Mouse (Mus musculus) urinary bladder, postnatal 14 days (tissue): ENCODE measurements around the gene Unc13a.
"Not testable (repeated sequence)": the region's sequence is repeated elsewhere in the genome, so short reads cannot be mapped to it uniquely, and the experiment has no call there.

ENCODE experiments used
- DNase-seq: peaks from one replicate; pipeline ENCODE4 v3.0.0; 2021; ENCODE audit warnings: low spot score

Gene Unc13a

DNA sequence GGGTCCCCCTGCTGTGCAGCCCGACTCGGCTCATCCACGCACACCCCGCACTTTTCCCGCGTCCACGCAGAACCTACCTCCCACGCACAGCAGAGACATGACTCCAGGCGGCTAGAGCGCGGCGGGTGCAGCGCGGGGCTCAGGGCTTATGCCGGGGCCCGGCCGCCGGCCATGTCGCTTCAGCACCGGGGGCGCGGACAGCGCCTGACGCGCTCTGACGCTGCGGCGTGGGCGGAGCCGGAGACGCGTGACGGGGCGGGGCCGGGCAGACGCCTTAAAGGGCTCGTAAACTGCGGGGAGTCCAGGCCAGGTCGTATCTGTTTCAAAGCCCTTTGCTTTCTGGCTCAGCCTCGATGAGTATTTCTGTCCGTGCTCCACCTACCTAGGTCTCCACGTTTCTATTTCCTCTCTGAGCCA lies at the start of gene Unc13a:
TSS of gene Unc13a (minus strand) at position 209 of the 417 bp plus-strand sequence.
- peak; percentile 90 for DNase-seq

DNA sequence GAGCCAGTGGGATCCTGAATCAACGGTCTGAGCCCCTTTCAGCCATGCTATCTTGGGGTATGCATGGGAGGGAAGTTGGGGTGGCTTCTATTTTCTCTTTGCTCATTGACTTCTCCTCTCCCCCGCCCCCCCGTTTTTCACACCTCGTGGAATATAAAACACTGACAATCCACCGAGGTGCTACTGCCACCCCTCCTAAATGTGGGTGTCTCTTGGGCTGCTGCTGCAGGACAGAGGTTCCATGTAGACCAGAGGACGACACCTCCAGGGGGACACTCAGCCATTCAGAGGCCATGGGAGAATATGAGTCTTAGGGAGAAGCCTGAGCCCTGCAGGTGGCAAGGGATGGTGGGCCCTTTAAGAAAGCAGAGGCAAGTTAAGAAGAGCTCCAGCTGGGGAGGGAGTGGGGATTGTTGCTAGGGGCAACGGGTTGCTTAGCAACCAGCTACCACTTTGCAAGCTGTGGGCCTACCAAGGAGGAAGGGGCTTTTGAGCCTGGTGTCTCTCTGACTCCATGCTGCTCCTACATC lies 48.4 kb upstream of the Unc13a start:
- no peak for DNase-seq

DNA sequence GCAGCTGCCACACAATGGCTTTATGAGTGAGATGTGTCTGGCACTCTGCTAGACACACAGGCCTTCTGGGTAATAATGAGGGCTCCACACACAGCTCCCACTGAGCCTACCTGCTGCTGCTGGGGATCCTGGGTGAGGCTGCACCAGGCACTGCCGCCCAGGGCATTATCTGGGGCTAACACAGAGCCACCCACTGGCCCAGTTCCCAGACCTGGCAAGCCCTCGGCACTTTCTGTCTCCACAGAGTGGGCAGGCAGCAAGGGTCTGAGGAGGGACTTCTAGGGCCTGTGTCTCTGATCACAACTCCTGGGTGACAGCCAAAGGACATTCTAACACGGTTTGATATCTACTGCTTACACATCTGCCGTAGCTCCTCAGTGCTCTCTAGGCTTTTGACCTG lies 47.7 kb upstream of the Unc13a start:
- no peak for DNase-seq

DNA sequence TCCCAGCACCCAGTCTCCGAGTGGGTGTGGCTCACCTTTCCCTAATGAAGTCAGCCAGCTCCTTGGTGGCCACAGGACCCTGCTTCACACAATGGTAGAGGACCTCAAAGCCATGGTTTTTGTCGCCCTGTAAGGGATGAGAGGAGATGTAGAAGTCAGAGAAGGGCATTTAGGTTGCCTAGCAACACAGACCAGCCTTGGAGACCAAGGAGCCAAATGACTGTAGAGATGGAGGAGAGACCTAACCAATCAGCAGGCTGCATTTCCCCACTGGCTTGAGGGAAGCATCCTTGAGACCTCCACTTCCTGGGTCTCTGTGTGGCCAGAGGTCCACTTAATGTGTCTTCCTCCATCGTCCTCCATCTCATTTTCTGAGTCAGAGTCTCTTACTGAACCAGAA lies 46.7 kb upstream of the Unc13a start:
- DNase-seq, result no peak

DNA sequence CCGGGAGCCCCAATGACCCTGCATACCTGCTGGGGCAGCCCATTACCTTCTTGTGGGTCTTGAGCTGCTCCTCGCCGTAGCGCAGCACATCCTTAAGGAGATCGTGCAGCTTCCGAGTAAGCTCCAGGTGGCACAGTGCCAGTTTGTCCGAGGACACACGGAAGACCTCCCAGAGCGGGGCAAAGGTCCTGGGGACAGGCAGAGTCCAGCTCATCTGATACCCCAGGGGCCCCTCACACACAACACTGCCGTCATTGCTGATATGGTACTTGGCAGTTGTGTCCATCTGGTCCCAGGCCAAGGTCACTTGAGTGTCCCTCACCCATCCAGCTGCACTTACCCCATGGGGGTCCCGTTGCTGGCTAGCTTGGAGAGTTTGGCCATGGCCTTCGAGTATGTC lies 45.5 kb upstream of the Unc13a start:
- DNase-seq, result no peak

DNA sequence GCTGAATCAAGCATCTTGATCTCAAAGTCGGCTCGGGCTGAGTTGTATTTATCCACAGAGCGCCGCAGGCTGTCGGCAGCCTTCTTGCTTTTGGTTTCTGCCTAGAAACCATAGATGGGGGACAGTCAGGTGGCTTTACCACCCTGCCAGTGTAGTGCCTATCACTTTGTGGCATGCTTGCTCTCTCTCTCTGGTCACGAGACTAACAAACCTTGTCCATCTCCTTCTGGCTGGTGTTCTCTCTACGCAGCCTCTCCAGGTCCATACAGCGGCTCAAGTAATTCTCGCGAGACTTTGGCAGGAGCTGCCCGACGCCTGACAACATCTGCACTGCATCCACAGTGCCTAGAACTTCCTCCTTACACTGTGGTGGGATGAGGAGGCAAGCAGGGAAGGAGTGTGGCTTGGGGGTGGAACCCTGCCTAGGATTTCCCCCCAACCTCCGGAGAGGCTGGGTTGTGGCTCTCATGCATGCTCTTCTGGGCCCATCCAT lies 45.0 kb upstream of the Unc13a start:
- no peak for DNase-seq

DNA sequence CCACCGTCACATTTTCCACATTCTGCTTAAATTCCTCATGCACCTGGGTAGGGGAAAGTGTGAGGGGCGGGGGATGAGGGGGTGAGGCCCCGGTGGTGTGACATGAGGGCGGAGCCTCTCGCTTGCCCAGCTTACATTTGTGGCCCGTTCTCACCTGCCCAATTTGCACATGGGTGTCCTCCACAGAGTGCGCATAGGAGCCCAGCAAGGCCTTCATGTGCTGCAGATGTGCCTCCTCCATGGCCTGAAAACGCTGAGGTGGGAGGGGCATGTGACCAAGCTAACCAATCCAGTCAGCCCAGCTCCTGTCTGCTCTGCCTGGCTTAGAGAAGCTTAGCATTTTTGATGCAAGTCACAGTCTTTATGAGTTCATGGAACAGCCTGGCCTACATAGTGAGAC lies 44.0 kb upstream of the Unc13a start:
- no peak for DNase-seq

DNA sequence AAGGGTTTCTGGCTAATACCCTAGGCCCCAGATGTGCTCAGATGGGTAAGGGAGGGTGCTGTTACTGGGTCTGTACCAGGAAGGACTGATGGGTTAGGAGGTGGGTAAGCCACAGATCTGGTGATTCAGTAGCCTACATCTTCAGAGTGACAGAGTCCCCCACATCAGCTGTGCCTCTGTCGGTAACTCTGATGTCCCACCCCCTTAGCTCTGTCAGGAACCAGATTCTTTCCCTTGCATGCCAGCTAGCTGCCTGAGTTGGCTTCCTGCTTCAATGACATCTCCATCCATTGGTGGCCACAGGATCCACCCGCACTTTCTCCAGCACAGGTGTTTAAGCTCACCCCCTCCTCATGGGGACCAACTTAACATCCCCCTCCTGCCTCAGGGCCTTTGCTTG lies 40.0 kb upstream of the Unc13a start:
- no peak for DNase-seq

DNA sequence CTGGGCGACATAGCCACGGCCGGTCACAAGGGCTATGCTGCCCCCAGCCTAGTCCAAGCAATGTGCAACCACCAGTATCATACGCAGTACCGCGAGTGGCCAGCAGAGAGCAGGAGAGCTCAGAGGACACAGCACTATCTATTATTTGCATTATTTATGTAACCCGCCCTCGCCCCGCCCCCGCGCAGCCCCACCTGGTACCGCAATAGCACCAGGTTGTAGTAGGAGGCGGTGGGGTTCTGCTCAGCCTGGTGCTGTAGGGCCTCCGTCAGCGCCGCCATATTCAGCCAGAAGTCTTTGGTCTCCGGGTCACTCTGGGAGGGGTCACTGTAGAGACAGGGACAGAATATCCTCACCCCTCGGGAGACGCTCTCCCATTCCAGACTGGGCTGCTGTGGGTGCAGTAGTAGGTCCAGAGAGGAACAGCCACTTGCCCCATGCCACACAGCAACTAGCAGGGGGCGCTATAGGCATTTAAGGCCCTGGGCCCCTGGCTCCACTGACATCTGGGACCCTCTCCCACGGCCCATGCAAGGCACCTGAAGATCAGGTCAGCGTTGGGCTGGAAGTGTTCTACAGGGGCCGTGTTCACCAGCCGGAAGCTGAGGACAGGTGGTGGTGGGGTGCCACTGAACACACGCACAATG lies 38.4 kb upstream of the Unc13a start:
- peak; percentile 83 for DNase-seq

DNA sequence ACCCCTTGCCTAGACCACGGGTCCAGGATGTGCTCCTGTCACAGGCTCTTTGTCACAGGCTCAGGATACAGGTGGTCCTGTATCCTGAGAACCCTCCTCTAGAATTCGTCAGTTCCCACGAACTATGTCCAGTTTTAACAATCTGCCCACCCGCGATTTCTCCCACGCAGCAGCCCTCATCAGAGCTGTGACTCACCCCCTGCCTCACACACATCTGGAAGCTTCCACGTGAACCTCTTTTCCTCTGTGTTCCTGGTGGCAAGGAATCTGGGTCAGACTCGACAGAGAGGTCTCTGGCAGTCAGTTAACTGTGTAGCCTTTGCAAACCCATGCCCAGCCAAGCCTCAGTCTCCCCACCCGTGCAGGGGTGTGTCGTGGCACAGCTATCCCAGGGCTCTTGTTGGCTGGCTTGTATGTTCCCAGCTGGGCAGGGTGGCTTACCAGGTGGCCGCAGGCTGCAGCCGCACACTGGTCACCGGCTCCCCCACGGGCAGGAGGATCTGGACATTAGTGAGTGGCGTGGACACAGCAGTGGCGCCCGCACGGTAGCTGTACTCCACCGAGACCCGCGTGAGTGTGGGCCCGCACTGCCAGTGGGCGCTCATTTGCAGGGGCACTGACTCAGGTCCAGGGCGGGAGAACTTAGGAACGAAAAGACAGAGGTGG lies 37.7 kb upstream of the Unc13a start:
- no peak for DNase-seq

DNA sequence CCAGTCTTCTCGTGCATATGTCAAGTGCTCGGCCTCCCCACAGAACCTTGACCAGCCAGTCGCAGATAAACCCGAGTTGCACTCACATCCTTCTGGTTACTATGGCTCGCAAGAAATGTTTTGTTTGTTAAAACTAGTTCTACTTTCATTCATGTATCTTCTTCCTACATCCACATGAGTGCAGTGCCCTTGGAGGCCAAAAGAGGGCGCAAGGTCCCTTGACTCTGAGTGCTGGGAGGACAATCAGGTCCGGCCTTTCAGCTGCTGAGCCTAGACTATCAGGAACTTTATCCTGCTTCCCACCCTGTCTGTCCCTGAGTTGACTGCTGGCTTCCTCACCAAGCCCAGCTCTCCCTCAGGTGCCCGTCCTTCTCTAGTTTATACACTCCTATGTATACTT lies 36.3 kb upstream of the Unc13a start:
- DNase-seq, result peak; percentile 48

DNA sequence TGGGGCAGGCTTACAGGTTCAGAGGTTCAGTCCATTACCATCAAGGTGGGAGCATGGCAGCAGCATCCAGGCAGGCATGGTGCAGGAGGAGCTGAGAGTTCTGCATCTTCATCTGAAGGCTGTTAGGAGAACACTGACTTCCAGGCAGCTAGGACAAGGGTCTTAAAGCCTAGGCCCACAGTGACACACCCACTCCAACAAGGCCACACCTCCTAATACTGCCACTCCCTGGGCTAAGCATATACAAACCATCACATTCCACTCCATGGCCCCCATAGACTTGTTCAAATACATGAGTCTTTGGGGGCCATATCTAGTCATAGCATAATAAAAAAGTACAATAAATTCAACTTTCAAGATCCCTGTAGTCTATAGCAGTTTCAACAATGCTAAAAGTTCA lies 31.8 kb upstream of the Unc13a start:
- DNase-seq, result not testable (repeated sequence)

DNA sequence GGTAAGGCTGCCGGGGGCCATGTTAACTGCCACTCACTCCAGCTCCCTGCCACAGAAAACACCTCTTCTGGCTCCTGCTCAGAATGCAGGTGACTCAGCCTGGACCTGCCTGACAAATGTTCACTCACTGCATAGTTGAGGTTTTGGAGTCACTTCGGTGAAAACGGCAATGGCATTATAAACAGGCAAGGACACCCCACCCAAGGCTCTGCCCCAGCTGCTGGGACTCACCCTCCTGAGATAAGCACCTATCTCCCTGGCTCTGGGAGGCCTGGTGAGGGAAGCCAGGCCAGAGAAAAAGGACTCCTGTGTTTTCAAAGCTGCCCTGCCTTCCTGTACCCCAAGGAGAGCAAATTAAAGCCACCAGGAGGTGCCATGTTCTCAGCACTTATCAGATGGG lies 31.4 kb upstream of the Unc13a start:
- DNase-seq, result peak; percentile 53

DNA sequence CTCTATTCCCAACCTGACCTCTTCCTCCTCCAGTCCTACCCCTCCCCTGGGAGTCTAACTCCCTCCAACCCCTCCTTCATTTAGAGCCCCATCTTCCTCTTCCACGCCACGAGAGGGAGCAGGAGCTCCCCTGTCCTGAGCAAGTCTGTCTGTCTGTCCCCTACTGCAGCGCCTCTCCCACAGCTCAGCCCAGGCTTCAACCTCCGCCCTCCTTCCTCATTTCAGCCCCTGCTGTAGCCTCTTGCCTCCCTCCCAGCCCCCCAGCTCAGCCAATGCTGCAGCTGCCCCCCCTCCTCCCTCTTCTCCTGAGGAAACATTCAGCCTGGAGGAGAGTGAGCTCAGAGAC lies 30.5 kb upstream of the Unc13a start:
- DNase-seq, result no peak

DNA sequence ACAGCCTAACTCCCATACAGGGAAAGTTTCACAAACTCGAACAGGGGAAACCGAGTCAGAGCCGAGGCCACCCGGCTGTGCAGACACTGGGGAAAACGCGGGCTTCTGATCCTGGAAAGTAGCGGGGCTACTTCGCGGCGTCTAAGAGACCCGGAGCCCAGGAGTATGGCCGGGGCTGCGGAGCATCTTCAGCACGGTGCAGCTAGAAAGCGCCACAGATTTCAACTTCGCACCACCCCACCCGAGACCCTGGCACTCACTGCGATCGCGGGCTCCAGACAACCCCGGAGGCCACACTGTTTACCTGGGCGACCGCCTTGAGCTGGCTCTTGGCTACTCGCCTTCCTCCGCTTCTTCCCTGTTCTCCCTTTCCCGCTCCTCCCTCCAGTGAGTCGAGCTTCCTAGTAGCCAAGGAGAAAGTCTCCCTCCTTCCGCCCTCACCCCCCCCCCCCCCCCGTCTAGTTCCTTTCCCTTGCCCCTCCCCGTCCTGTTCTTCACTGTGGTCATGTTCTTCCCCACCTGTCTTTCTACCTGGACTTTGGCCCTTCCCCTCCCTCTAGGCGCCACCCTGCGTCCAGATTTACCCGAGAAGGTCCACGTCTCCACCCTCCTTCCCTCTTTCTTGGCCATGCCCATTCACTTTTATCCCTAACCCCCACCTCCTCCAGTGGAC lies 30.0 kb upstream of the Unc13a start, which contains the start of gene B3gnt3:
TSS of gene B3gnt3 (minus strand) at position 376 of the 673 bp plus-strand sequence.
- no peak for DNase-seq

DNA sequence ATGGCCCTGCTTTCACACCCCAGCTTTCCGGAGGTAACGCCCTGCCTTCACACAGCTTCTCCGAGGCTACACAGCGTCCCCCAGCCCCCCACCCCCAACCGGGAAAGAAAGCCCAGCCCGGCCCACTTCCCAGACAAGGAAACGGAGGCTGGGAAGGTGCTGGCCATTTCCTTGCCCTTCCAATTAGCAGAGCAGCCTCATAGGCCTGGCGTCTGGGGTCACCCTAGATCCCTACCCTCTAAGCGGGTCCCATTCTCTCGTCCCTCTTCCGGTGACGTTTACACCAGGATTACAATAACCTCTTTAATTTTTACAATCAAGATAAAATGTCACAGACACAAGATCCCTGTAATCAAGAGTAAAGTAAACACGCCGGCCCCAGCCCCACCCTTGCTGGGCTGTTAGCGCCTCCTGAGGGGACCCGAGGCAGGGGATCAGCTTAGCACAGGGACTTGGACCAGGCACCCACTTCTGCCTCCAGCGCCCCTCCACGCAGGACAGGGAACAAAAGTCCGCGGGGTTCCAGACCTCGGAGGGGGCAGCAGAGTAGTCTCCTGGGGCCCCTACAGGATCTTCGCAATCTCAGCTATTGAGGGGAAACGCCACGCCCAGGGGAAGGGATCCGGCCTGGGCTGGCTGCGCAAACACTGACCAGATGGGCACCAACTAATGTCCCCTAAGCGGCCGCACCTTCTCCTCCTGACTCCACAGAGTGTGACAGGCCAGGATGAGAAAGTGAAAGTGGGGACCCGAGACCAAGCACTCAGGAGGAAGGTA lies 29.1 kb upstream of the Unc13a start:
- peak; percentile 24 for DNase-seq

DNA sequence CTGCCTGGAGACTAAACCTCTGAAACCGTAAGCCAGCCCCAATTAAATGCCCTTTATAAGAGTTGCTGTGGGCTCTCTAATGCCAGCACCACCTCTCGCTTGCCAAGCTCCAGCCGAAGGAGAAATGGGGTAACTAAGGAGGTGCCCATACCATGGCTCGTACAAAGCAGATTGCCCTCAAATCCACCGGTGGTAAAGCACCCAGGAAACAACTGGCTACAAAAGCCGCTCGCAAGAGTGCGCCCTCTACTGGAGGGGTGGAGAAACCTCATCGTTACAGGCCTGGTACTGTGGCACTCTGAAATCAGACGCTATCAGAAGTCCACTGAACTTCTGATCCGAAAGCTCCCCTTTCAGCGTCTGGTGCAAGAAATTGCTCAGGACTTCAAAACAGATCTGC lies 23.9 kb upstream of the Unc13a start:
- DNase-seq, result not testable (repeated sequence)

DNA sequence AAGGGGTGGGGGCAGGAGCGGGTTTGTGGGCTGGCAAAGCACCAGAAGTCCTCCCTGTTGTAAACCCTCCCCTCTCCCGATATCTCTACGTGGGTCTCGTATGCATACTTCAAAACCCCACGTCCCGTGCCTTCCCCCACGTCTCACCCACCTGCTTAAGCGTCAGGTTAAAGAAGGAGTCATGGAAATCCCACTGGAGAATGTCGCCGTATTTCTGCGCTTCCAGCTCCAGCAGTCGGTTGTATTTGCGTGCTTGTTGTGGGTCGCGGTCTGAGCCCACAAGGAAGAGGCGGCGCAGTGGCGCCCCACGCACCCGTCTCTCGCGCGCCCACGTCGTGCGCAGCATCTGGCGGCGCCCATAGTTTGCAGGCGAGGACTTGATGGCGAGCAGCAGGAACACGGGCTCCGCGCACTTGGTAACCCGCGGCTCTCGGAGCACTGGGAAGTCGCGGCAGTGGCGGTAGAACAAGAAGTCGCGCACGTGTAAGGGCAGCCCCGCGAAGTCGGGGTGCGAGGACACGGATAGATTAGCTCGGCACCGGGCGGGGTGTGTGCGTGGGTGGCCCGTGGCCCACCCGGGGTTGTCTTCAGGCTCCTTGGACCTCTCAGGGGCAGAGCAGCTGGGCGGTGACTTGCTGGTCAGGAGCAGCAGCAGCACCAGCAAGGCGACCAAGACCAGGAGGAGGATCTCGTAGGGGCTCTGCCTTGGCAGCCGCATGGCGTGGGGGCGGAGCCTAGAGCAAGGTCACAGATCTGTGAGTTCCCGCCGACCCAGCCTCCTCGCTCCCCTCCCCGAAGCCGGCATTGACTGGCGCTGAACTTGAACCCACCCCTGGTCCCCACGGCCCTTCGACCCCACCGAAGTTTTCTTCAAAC lies 21.8 kb upstream of the Unc13a start:
- no peak for DNase-seq

DNA sequence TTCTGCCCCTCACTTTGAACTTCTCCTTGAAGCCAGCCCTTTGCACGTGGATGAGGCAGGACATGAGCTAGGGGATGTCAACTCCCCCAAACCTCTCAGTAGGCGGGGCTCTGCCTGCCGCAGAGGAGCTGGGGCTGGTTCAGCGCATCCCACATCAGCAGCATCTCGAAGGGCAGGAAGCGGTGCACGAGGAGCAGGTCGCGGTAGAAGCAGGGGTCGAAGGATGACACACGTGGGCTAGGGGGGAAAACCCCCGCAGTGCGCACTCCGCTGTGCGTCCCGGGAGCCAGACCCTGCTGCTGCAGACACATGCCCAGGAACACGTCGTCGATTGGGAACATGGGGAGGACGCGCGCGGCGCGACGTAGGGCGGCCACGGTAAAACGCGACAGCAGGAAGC lies 21.0 kb upstream of the Unc13a start:
- no peak for DNase-seq

DNA sequence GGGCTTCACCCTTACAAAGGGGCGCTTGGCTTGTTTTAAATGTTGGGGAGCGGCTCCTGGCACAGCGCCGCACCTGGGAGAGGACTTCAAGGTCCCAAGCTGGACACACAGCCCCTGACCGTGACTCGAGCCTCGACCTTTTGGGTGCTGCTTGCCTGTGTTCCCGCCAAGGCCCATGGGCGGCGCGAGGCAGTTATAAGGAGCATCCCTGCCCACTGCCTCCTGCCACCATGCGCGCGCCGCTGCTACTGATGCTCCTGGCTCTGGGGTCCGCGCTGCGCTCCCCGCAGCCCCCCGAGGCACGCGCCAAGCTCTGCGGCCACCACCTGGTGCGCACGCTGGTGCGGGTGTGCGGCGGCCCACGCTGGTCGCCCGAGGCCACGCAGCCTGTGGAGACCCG lies 17.5 kb upstream of the Unc13a start, which contains the start of gene Insl3:
TSS of gene Insl3 (plus strand) at position 187 of the 400 bp plus-strand sequence.
- DNase-seq, result no peak

DNA sequence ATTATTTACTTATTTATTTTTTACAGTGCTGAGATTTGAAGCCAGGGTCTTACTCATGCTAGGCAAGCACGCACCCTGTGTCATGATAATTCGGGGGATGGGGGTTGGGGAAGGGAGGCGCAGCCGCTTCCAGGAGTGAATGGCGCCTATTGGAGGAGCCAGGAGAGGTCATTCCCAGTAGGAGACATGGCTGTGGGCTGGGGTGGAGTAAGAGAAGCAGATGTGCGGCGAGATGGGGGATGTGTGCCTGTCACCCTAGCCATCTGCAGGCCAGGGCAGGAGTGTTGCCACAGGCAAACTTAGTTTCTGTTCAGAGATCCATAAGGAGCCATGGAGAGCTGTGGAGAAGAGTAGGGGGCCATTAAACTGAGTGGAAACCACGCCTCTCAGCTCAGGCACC lies 16.1 kb upstream of the Unc13a start:
- DNase-seq, result no peak
